Comparison of ENCODE assay signal across 8 mouse cellular contexts in the genomic region with DNA sequence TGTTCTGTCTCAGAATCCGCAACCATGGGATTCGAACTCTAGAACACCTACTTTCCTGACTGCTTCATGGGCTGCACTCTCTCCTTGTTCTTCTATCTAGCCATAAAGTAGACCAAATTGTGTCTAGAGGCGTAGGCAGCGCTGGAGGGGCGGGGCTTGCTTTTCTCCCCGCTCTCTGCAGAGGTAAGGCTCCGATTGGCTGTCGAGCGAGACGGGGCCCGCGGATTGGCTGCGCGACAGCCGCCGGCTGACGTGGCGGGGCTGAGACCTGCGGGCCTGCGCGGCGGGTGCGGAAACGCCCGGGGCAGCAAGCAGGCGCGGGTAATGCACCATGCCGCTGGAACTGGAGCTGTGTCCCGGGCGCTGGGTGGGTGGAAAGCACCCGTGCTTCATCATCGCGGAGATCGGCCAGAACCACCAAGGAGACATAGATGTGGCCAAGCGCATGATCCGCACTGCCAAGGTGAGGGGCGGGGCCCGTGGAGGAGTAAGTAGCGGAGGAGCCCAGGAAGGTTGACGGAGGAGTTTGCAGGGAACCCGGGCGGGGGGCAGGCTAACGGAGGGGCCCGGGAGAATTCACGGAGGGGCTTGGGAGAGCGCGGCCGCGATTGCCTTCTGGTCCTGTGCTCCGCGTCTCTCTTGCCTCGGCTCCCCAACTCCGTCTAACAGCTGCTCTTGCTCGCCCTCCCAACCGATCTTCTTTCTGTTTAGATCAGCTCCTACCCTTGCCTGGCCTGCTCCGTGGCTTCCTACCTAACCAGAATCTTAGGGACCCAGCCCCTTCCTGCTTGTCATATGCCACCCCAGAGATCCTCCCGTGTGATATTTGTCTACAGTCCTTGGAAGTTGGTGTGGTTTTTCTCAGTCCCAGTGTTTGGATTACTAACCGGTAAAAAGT. TPM values are rescaled to one million over a fixed set of nuclear protein-coding genes. Genes with fewer than 3 reads are reported as not detected.
DNase-seq lines count a peak whose midpoint lies in the region; ATAC-seq and TF ChIP-seq lines count a peak whose summit lies in the region.

Gene Nans, plus strand, starts transcription at position 221 of the 898 bp plus-strand sequence.

- H3K27ac ChIP-seq in gastrocnemius, adult 2 months: peak within 1 kb of the TSS; percentile 92
- peak within 1 kb of the TSS; percentile 71; the same call in 1 of the 2 replicates for H3K27ac ChIP-seq in hindbrain, postnatal 0 days
- peak within 1 kb of the TSS; percentile 63 for H3K27ac ChIP-seq in left cerebral cortex, adult 2 months

- H3K9me3 ChIP-seq in hindbrain, postnatal 0 days (ENCODE audit: low read length): no peaks in the 10 kb centered on the region

- peak within 1 kb of the TSS; percentile 95 for H3K4me3 ChIP-seq in gastrocnemius, adult 2 months
- H3K4me3 ChIP-seq in hindbrain, postnatal 0 days (ENCODE audit: low read length): peak within 1 kb of the TSS; percentile 68
- H3K4me3 ChIP-seq in left cerebral cortex, adult 2 months: peak within 1 kb of the TSS; percentile 65

- TF ChIP-seq CTCF in gastrocnemius, adult 2 months (IDR thresholded peaks at IDR 0.05): no peak
- no peak for TF ChIP-seq CTCF in hindbrain, postnatal 0 days (IDR thresholded peaks at IDR 0.05; ENCODE audit: low read depth)
- no peak for TF ChIP-seq CTCF in left cerebral cortex, adult 2 months (IDR thresholded peaks at IDR 0.05)

- peak within 1 kb of the TSS; percentile 68 for H3K9ac ChIP-seq in hindbrain, postnatal 0 days (replicated peaks; ENCODE audit: low read length)

- H3K4me2 ChIP-seq in hindbrain, postnatal 0 days (ENCODE audit: low read depth, low read length): peak within 1 kb of the TSS; percentile 84

- intact Hi-C loops in gastrocnemius, adult 2 months (cut with DNase I): no loop called here
- intact Hi-C loops in left cerebral cortex, adult 2 months (cut with DNase I): no loop called here

- WGBS in hindbrain, postnatal 0 days: under 1% methylated on average over 57 of the region's 58 CpGs

- no peaks in the 10 kb centered on the region for H3K27me3 ChIP-seq in hindbrain, postnatal 0 days (ENCODE audit: insufficient read depth, low read length)

- H3K36me3 ChIP-seq in hindbrain, postnatal 0 days (ENCODE audit: insufficient read depth, low read length): peaks cover 12% of the 10 kb centered on the region; the same call in 1 of the 2 replicates

- DNase-seq in ZHBTc4 (ENCODE audit: low read depth, low spot score): peak; percentile 99
- DNase-seq in gastrocnemius, adult 2 months: peak; percentile 98
- DNase-seq in hindbrain, postnatal 0 days (ENCODE audit: low spot score): peak; percentile 96
- DNase-seq in left cerebral cortex, adult 2 months (ENCODE audit: extremely low spot score in 1 of 2, low spot score in 2 of 2): peak; percentile 93 to 94
- peak; percentile 92 to 94 for DNase-seq in right cerebral cortex, adult 2 months (ENCODE audit: low spot score in 2 of 2)
- DNase-seq in urinary bladder, postnatal 14 days (ENCODE audit: low spot score): peak; percentile 97

- no peaks in the 10 kb centered on the region for H3K4me1 ChIP-seq in hindbrain, postnatal 0 days (ENCODE audit: insufficient read depth, low read length)

- peak; percentile 85 for ATAC-seq in common myeloid progenitor, adult 5-6 weeks (replicated peaks; ENCODE audit: low read depth, poor library complexity, severe bottlenecking)
- peak; percentile 98 for ATAC-seq in hindbrain, postnatal 0 days
- peak; percentile 92 for ATAC-seq in megakaryocyte, adult 5-6 weeks (ENCODE audit: poor library complexity, severe bottlenecking)

RNA-seq across cellular contexts. Expression of gene Nans, which starts in this region (rescaled TPM):
- total RNA-seq in common myeloid progenitor, adult 5-6 weeks (2017): 57.9 and 65.7 TPM in 2 replicates
- 10 to 100 TPM; 15.1 to 20.6 TPM for total RNA-seq in gastrocnemius, adult 2 months (2021)
- total RNA-seq in hindbrain, postnatal 0 days (2014; rRNA removed): 80.2 and 85.9 TPM in 2 replicates
- polyA plus RNA-seq in hindbrain, postnatal 0 days (2015; fragmentation: Nextera tagmentation; extraction: Ambion mirVana): 57.6 and 60.4 TPM in 2 replicates
- 10 to 100 TPM; 13.9 to 19.8 TPM for total RNA-seq in left cerebral cortex, adult 2 months (2021)
- 39.9 and 45.3 TPM in 2 replicates for total RNA-seq in megakaryocyte, adult 5-6 weeks (2015)
- total RNA-seq in megakaryocyte, adult 5-6 weeks (2017): 52.9 and 53.9 TPM in 2 replicates

Comparison
In these comparisons a context has a peak if more than half of its experiments do, and no peak if none do; other contexts are left out.
1. Peak in every context shown above with its lines: DNase-seq, ATAC-seq, H3K4me3 ChIP-seq and H3K27ac ChIP-seq.